Mouse (Mus musculus): ENCODE measurements around the gene Tinag.
A peak's percentile ranks its signal among the peaks of the same experiment; 100 is the strongest.
"Not testable (repeated sequence)": the region's sequence is repeated elsewhere in the genome, so short reads cannot be mapped to it uniquely, and the experiment has no call there.

The Tinag gene

GRCm38 (mm10) chr9:77045585-77045984, at the start of gene Tinag:
Gene Tinag (minus strand): TSS chr9:77045794.
- DNase-seq (ENCODE audit: low spot score) = no peak

DNA sequence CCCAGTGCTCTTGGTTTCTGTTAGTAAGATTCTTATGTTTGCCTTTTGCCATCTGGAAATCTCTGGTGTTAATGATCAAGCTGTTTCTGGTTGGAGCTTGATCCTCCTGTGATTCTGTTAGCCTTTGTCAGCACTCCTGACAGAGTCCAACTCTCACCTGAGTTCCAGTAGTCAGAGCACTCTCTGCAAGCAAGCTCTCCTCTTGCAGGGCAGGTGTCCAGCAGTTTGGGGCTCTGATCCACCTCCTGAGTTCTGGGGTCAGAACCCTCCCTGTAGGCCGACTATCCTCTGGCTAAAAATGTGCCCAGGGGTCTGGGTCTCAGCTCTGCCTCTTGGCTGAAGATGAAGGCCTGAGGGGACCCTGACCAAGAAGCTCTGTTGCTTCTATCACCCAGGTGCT, 37.6 kb upstream of the Tinag start:
- not testable (repeated sequence) for DNase-seq (ENCODE audit: low spot score)

DNA sequence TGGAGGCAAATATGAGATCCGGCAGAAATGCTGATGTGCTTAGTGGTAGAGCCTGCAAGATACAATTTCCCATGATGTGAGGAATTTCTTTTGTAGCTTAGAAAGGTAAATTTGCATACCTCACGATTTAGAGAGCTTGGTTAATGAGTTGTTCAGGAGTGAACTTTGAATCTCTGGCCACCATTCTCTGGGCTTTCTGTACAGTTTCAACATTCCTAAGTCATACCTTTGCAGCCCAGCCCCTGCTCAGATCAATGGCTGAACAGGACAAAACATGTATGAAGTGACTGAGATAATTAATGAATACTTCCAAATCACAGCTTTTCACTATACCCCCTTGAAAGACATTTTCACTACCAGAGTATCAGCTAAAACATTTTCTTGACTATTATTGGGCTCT, 26.1 kb upstream of the Tinag start:
- DNase-seq (ENCODE audit: low spot score) = no peak

DNA sequence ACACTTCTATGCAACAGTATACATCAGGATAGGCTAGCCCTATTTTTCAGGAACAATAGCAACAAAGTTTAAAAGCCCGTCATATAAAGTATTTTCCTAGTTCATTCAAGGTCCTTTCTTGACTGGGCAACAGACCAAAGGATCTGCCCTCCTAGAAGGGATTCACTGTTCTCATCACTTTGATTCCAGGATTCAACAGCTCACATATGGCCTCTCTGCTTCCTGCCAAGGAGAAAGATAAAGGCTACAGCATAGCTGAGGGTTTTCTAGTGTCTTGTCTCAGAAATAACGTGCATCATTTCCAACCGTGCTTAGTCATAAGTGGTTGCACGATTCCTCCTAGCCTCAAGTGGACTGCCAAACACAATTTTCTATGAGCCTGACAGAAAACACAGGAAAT, 11.0 kb upstream of the Tinag start:
- DNase-seq (ENCODE audit: low spot score) = peak; percentile 1

DNA sequence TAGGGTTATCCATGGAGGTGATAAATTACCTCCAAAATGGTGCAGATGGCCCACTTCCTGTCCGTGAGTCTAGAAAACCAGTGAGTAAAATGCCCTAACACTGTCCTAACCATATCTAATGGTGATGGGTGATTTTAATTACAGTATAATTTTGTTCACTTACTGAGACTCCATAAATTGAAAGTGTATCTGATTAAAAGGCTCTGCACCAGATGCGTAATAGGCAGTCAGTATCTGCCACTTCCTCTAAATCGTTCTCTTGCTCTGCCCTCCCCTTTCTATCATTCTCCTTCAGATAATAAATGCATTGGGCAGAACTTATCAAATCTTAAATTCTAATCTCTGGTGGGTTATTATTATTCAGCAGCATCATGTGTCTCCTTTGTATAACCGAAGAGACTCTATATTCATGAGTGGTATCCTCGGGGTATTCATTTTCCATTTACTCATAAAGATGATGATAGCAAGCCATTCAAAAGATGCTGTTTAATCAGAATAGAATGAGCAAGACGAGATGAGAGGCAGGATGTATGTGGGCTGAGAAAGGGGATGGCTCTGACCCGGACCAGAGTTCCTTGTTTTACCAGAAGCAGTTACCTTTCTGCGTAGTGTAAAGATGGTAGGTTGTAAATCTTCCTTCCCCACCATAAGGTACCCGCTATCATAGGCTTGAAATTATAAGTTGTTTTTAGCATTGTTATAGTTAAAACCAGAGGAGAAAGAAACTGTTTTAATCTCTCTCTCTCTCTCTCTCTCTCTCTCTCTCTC, 9.0 kb upstream of the Tinag start:
- no peak for DNase-seq (ENCODE audit: low spot score)

GRCm38 (mm10) chr9:77051406-77051805, 5.8 kb upstream of the Tinag start:
- no peak for DNase-seq (ENCODE audit: low spot score)

- DNase-seq (ENCODE audit: low spot score) = no peak
These were observed 4.1 kb upstream of the Tinag start for GRCm38 (mm10) chr9:77049669-77050068.

DNA sequence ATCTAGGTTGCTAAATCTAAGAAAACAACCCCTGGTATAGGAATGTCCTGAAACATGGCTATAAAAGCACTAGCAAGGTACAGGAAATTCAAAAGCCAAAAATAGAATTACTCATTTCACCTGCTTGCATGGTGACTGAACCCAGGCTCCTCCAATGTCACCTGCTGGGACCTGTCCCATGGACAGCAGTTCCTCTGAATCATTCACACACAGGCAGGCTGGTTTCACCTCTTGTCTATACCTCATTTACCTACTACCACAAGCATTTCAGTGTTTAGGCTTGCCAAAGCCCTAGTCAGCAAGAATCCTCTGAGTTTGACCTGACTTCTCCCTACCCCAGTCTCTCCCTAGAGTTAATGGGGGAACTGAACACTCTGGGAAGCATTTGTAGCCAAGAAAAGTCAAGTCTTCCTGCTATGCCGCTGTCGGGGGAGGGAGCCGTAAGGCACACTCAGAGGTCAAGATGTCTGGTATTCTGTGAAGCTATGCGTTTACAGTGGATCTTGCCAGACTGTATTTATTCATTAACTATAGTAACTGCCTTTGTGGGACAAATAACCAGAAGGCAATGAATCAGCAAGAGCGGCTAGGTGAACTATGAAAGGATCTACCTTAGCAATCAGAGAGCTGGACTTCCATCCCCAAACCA, 597 bp upstream of the Tinag start:
- DNase-seq (ENCODE audit: low spot score) = no peak

- DNase-seq (ENCODE audit: low spot score) = no peak
These were observed 10.2 kb downstream of the Tinag start for GRCm38 (mm10) chr9:77035361-77035760.

DNA sequence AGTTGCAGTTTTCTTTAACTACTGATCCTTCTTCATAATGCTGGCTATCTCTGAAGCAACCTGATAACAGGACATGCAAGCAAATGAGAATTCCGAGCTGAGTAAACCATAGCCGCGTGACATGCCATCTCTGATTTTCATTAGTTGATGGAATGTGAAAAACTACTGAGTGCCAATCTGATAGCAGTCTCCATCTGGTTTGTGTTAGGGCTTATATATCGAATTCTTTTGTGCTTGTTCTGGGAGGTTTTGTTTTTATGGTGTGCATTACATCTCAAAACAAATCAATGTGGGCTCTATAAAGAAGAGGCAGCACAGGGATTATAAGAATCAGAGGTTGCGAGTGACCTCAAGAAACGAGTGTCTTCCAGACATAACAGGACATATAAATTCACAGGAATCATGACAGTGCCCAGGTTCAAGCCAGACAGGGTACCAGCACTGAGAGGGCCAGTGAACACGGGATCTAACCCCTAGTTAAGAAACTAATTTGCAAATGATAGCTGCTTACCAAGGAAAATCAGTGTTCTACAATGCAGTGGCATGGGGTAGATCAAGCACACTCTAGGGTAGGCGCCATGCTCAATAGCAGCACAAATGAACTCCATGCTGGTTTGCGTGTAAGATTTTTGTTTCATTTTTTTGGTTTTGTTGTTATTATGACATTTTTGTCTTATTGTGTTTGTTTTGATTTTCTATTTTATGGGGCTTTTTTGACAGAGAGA, 13.0 kb downstream of the Tinag start:
- DNase-seq (ENCODE audit: low spot score) = no peak

- DNase-seq (ENCODE audit: low spot score) = no peak
These were observed 20.3 kb downstream of the Tinag start for GRCm38 (mm10) chr9:77025271-77025670.

DNA sequence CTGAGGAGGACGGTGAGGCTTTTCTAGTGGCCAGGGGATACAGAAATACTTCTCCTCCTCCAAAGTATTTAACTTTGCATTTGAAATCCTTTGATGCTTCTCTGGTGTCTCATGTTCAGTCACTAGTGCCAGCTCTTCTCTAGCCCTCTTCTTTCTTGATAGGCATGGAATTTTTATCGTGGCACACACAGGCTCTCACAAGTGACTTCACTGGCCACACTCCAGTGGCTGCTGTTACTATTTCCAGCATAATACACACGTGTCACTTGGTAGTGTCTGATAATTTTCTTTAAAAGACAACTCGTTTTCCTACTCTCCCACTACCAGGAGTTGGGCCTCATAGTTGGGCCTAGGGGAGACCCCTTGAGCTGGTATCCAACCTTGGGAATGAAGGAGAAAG, 26.7 kb downstream of the Tinag start:
- no peak for DNase-seq (ENCODE audit: low spot score)

- no peak for DNase-seq (ENCODE audit: low spot score)
These were observed 49.6 kb downstream of the Tinag start for GRCm38 (mm10) chr9:76996021-76996420.

DNA sequence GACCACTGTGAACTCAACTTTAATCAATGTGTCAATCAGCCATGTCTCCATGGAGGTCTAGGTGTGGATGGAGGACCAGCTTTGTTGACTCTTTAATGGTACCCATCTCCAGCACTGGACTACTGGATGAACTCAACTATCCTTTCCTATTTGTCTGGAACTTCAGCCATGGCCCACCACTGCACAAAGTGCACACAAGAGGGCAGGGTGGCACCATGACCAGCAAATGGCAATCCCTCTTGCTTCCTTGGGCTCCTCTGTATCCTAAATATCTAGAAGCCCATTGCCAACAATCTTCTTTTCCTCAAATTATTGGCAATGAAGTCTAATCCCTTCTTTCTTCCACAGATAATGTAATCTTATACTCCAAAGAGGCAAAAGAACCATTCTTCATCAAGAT, 55.6 kb downstream of the Tinag start:
- peak; percentile 3 for DNase-seq (ENCODE audit: low spot score)

DNA sequence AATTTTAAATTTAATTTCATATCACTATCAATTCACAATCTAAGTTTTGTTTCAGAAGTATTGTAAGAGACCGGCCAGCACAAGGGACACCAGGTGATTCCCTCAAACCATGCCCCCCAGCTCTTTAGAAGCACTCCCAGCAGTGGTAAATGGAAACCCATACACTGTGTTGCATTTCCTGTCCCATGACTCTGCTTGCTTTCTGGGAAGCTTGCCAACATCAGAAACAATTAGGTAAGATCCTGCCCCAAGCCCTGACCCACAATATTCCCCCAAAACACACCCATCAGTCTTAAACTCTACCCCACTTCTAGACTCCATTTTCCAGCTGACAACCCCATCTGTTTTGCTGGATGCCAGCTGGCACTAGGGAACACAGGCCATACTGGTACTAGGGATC, 110.8 kb downstream of the Tinag start:
- no peak for DNase-seq (ENCODE audit: low spot score)

DNA sequence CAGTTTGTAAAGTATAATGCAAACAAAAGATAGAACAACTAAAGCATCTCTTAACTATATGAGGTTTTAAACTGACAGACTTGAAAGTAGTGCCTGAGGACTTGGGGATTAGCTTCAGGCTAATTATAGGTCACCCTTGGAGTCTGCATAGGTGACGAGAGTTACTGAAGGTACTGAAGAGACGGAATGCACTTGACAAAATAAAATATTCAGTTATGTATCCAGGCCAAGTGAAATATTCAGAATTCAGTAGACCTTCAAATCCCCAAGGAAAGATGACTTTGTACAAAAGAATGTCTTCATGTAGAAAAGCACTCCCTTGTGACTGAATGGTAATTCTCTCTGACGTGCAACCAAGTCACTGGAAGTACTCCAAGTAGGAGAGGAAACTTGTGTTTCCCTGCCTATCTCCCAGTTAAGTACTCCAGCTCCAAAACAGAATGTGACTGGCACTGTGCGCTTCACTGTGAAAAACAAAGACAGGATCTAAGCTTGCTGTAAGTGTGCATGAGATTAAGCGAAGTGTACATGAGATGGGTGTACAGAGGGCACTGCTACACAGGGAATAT, 130.4 kb downstream of the Tinag start:
- DNase-seq (ENCODE audit: low spot score) = no peak
